Mouse (Mus musculus) ES-E14 (cell line): Measurements from ENCODE around the gene Btrc. TPM values are rescaled to one million over a fixed set of nuclear protein-coding genes. Genes with fewer than 3 reads are reported as not detected.

ENCODE experiments used
- DNase-seq: peaks from one replicate; pipeline ENCODE4 v3.0.0-alpha.2; 2013; ENCODE audit warnings: low read depth, low spot score
- H3K27ac ChIP-seq: 2 replicates; pipeline ENCODE4 v1.5.1; 2012; ENCODE audit warnings: low read depth, mild to moderate bottlenecking, low read length, moderate library complexity, mixed read lengths; ENCODE audit not compliant: poor library complexity, insufficient read depth, severe bottlenecking
- H3K36me3 ChIP-seq: 2 replicates; pipeline ENCODE4 v1.6.1; 2012; ENCODE audit warnings: mild to moderate bottlenecking, low read length, moderate library complexity, mixed read lengths; ENCODE audit not compliant: control insufficient read depth, poor library complexity, insufficient read depth, severe bottlenecking
- H3K4me1 ChIP-seq, 2 experiments: fragments of 150-350 bp in 1 of 2; sonication (generic) in 1 of 2; 2 replicates each; pipeline ENCODE4 v1.6.1; 2012; ENCODE audit warnings: low read length in 2 of 2, mild to moderate bottlenecking in 1 of 2, mixed read lengths in 1 of 2; ENCODE audit not compliant: control insufficient read depth in 2 of 2, insufficient read depth in 2 of 2, poor library complexity in 1 of 2
- H3K4me3 ChIP-seq, 2 experiments: fragments of 150-350 bp in 1 of 2; sonication (generic) in 1 of 2; 2 replicates each; pipeline ENCODE4 v1.5.1; 2012; ENCODE audit warnings: low read length in 2 of 2, low read depth in 1 of 2, mild to moderate bottlenecking in 1 of 2, mixed read lengths in 1 of 2; ENCODE audit not compliant: insufficient read depth in 1 of 2, poor library complexity in 1 of 2, severe bottlenecking in 1 of 2
- H3K9ac ChIP-seq: 2 replicates; pipeline ENCODE4 v1.6.1; 2012; ENCODE audit warnings: low read depth, mild to moderate bottlenecking, low read length, mixed read lengths; ENCODE audit not compliant: poor library complexity, insufficient read depth, severe bottlenecking
- H3K9me3 ChIP-seq: fragments of 150-350 bp; sonication (generic); 2 replicates; pipeline ENCODE4 v1.6.1; 2012; ENCODE audit warnings: low read depth, mild to moderate bottlenecking, low read length; ENCODE audit not compliant: control insufficient read depth, insufficient read depth
- CHD2 ChIP-seq: IDR thresholded peaks from 2 replicates; pipeline ENCODE4 v1.6.1; 2014; ENCODE audit warnings: mild to moderate bottlenecking, low read depth, low read length, inconsistent platforms
- HCFC1 ChIP-seq: IDR thresholded peaks from 2 replicates; pipeline ENCODE4 v1.6.1; 2012; ENCODE audit warnings: low read length, inconsistent platforms, borderline replicate concordance; ENCODE audit not compliant: insufficient read depth
- MAFK ChIP-seq: IDR thresholded peaks from 2 replicates; pipeline ENCODE4 v1.6.1; 2014; ENCODE audit warnings: mild to moderate bottlenecking, low read depth, low read length, inconsistent platforms; ENCODE audit not compliant: insufficient read depth
- ZC3H11A ChIP-seq: IDR thresholded peaks from 2 replicates; pipeline ENCODE4 v1.6.1; 2012; ENCODE audit warnings: low read depth, mild to moderate bottlenecking, inconsistent platforms, low read length, borderline replicate concordance
- ZNF384 ChIP-seq: IDR thresholded peaks from 2 replicates; pipeline ENCODE4 v1.6.1; 2012; ENCODE audit warnings: low read depth, low read length, inconsistent platforms
- in situ Hi-C, 2 experiments: fragments of 600-800 bp; cut with MboI; formaldehyde crosslinking; loops; one replicate each; pipeline ENCODE4 v1.15.1; 2025; ENCODE audit warnings: low sequenced_read_pairs in 2 of 2, inconsistent platforms in 1 of 2; ENCODE audit not compliant: unreplicated experiment in 2 of 2
- total RNA-seq: library from RNA; depleted of rRNA; stranded (reverse); fragments of 300-350 nt; gene quantifications from 2 replicates; pipeline ENCODE4 v1.2.3, GENCODE M21; 2012; rRNA removed

Gene Btrc
- 17.3 and 17.4 TPM in 2 replicates for total RNA-seq

DNA sequence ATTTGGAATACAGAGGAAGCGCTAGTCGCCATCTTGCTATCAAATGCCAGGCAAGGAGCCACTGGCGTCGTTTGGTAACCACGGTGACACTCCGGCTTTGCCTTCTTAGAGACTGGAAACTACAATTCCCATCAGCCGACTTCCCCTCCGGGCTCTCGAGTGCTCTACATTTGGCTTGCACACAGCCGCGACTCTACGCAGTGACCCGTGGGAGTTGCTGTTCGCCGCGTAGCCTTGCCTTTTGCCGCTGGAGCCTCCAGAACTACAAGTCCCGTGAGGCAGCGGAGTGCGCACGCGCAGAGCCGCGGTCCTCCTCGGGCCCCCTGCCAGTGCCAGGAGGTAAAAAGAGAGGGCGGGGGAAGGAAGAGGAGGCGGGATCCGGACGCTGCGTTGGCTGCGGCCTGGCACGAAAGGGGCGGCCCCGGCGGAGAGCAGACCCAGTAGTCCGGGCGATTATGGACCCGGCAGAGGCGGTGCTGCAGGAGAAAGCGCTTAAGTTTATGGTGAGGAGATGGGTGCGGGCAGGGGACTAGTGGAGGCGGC lies at the start of gene Btrc:
Gene Btrc, plus strand, starts transcription at position 351 of the 543 bp plus-strand sequence.
- peak within 1 kb of the TSS; percentile 79 for H3K4me3 ChIP-seq
- 0 out of 2 replicates have a peak within 1 kb of the TSS, but pooled peaks have one; percentile 11 for H3K27ac ChIP-seq
- H3K4me1 ChIP-seq: no peaks in the 10 kb centered on the region
- H3K9me3 ChIP-seq: no peaks in the 10 kb centered on the region
- TF ChIP-seq HCFC1 (peak; percentile 100), ZNF384 (no peak)
- in situ Hi-C loops: no loop called here
- H3K36me3 ChIP-seq: no peaks in the 10 kb centered on the region
- DNase-seq: peak; percentile 98
- H3K9ac ChIP-seq: peak within 1 kb of the TSS; percentile 66

DNA sequence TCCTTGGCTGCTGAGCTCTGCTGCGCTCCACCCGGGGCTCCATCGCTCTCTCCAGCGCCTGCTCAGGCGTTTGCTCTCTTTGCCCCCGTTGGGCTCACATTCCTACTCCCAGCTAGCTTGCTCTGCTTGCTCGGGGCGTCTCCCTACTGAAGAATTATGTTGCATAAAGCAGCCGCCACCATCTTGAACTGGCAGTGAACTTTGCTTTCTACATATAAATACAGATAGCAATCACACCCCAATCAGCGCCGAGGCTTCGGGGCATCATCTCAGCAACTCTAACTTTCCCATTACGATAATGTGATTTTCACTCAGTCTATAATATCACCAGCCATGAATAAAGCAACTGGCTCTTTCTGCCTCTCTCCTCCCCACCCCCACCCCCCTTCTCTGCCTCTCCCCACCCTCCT lies 46.1 kb upstream of the Btrc start:
- peaks cover 0 to 13% of the 10 kb centered on the region in 2 experiments; a peak in 2 of 4 replicates for H3K4me1 ChIP-seq
- peak overlapping the region; percentile 23 to 31 for H3K4me3 ChIP-seq
- no peak for DNase-seq
- H3K36me3 ChIP-seq: no peaks in the 10 kb centered on the region
- TF ChIP-seq ZNF384 (no peak), MAFK (no peak), HCFC1 (no peak), ZC3H11A (no peak), CHD2 (no peak)
- in situ Hi-C loops: no loop called here
- peak overlapping the region; percentile 55; the same call in 1 of the 2 replicates for H3K9ac ChIP-seq
- H3K9me3 ChIP-seq: no peaks in the 10 kb centered on the region
- H3K27ac ChIP-seq: peak overlapping the region; percentile 2; the same call in 1 of the 2 replicates

DNA sequence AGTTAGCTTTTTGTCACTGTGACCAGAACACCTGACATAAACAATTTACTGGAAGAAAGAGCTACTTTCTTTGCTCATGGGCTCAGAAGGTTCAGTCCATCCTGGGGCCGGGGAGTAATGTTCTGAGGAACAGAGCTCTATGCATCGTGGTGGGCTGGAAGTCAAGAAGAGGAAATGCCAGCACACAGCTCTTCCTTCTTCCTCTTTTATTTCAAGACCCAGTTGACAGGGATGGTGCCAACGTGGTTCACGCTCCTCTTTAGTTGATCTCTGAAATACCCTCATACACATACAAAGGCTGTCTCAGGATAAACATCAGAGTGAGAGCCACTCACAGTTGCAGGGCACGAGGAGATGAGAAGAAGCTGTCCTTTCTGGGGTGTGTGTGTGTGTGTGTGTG lies 42.5 kb upstream of the Btrc start:
- DNase-seq: no peak
- TF ChIP-seq CHD2 (no peak), ZC3H11A (no peak), ZNF384 (no peak), HCFC1 (no peak), MAFK (no peak)
- no peak overlapping the region for H3K4me3 ChIP-seq
- peaks cover 0 to 7% of the 10 kb centered on the region in 2 experiments; a peak in 2 of 4 replicates for H3K4me1 ChIP-seq
- H3K9ac ChIP-seq: no peak overlapping the region
- in situ Hi-C loops: no loop called here
- no peaks in the 10 kb centered on the region for H3K9me3 ChIP-seq
- H3K36me3 ChIP-seq: no peaks in the 10 kb centered on the region
- H3K27ac ChIP-seq: no peak overlapping the region

- no peak for TF ChIP-seq MAFK
- no peak for TF ChIP-seq HCFC1
- no peak for TF ChIP-seq CHD2
- TF ChIP-seq ZNF384: no peak
- TF ChIP-seq ZC3H11A: no peak
- no peak overlapping the region for H3K27ac ChIP-seq
- no peaks in the 10 kb centered on the region for H3K9me3 ChIP-seq
- no peaks in the 10 kb centered on the region for H3K36me3 ChIP-seq
- H3K4me1 ChIP-seq: peaks cover 2 to 3% of the 10 kb centered on the region in 2 experiments; a peak in 1 of 4 replicates
- no peak overlapping the region for H3K9ac ChIP-seq
- H3K4me3 ChIP-seq: no peak overlapping the region
- in situ Hi-C loops: no loop called here
- DNase-seq: no peak
Measured at GRCm38 (mm10) chr19:45329039-45329438, 34.5 kb upstream of the Btrc start.

DNA sequence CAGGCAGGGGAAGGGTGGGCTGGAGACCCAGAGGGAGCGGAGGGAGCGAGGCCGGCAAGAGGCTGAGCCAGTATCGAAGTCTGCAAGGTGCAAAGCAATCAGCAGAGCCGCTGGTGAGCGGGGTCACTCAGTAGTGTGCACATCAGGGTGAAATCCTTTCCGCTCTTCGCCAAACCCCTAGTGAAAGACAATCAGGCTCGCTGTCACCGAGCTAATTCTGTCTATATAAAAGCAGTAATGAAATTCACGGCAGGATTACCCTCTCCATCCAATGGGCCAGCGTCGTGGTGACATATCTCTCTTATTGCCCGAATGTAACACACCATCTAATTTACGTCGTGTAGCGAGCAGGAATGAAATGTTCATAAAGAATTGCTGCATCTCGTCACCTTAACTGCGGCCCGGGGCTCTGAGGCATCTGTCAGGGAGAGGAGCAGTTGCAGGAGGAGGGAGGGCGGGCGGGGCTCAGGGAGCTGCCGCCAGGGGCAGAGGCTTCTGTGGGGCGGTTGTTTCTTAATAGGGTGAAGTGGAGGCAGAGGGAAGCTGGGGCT lies 33.7 kb upstream of the Btrc start:
- TF ChIP-seq CHD2 (no peak), HCFC1 (no peak), ZNF384 (no peak), ZC3H11A (no peak), MAFK (no peak)
- H3K4me1 ChIP-seq: peaks cover 2 to 3% of the 10 kb centered on the region in 2 experiments; a peak in 1 of 4 replicates
- in situ Hi-C loops: no loop called here
- no peak for DNase-seq
- peak overlapping the region in 1 of 2 experiments; percentile 36; a peak in 2 of 4 replicates for H3K4me3 ChIP-seq
- H3K27ac ChIP-seq: no peak overlapping the region
- no peaks in the 10 kb centered on the region for H3K9me3 ChIP-seq
- H3K9ac ChIP-seq: no peak overlapping the region
- no peaks in the 10 kb centered on the region for H3K36me3 ChIP-seq
